Mouse (Mus musculus): Measurements from ENCODE around the gene Rchy1.
"Not testable (repeated sequence)": the region's sequence is repeated elsewhere in the genome, so short reads cannot be mapped to it uniquely, and the experiment has no call there.

Rchy1 gene

DNA sequence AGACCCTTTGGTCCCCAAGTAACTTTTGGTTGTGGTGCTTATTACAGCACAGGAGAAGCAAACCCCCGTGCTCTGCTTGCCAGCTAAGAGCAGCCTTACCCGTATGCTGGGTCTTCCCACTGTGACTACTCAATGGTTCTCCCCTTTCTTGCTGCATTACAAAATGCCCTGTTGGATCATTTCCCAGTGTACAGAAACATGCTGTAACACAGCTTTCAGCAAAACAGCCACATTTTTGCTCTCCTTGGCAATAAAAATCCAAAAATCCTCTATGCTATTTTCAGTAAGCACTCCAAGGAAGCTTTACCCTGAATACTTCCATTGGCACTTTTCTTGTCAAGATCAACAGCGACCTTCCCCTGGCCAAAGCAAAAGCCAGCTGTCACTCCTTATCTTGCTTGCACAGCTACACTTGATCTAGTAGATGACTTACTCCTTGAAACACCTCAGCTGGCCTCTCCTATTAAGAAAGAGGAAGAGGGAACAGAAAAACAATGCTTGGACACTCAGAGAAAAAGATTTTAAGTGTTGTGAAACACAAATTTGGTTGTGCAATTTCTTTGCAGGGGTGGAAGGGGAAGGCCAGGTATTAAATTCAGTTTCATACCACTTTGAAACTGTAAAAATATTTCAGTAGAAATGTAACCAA is 2.1 kb downstream of the Rchy1 start:
- DNase-seq (ENCODE audit: low spot score in 2 of 2): no peak

DNA sequence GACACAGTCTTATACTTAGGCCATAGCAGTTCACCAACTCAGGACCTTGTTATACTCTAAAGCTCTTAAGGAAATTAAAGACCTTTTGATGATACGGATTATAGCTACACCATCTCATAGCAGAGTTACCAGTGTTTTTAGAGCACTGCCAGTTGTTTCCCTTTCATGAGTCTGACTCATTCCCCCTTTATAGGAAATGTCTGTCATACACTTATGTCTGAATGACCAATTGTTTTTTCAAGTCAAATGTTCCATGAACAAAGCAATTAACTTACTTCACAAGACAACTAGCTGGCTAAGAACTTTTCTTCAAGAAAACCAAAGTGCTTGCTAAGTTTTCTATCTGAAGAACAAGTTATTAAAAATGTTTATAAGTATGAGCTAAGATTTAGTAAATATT is 2.9 kb downstream of the Rchy1 start:
- DNase-seq (ENCODE audit: low spot score in 2 of 2): no peak

DNA sequence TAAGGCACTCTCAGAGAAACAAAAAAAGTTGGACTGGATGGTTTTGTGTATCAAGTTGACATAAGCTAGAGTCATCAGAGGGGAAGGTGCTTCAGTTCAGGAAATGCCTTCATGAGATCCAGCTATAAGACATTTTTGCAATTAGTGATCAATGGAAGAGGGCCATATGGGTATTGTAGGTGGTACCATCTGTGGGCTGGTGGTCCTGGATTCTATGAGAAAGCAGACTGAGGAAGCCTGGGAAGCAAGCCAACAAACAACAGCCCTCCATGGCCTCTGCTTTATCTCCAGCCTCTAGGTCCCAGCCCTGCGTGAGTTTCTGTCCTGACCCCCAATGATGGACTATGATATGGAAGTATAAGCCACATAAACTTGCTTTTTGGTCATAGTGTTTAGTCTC is 3.8 kb downstream of the Rchy1 start:
- no peak for DNase-seq (ENCODE audit: low spot score in 2 of 2)

DNA sequence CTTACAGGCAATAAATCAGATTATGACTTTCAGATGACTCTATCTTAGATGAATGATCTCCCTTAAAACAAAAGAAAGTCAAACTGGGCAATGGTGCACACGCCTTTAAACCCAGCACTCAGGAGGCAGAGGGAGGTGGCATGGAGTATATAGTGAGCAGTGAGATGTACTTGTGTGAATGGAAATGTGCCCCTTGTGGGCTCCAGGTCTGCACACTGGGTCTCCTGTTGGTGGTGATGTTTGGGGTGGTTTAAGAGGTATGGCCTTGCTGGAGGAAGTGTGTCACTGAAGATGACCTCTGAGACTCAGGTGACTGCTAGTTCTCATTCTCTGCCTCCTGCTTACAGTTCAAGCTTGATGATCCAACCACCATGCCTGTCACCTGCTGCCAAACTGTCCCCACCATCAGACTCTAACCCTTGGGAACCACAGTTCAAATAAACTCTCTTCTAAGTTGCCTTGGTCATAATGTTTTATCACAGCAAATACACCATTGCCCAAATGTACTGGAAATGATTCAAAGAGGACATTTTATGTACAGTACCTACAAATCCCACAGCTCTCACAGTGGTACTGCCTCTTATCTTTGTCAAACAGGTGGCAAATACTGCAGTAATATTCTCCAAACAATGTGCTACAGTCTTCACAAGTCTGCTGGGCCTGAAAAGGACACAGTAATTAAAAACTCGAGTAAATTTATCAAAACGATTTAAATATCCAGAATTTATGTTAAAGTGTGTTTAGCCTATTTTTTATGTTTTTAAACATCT is 5.7 kb downstream of the Rchy1 start:
- DNase-seq (ENCODE audit: low spot score in 2 of 2): no peak

DNA sequence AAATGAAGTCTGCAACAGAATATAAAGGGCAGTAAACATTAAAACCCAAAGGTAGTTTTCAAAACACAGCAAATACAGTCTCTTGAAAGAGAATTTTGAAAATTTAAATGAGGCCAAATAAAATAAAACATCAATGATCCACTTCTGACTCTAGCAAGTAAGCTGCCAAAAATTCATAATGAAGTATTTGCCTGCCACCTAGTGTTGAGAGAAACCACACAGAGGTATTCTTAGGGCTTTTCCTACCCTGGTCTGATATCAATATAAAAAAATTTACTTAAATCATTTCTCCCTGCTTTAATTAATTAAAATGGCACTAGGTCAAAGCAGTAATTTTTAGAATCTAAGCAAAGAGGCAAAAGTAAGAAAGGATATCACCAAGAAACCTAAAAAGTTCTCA is 11.5 kb downstream of the Rchy1 start:
- DNase-seq (ENCODE audit: low spot score in 2 of 2): no peak

DNA sequence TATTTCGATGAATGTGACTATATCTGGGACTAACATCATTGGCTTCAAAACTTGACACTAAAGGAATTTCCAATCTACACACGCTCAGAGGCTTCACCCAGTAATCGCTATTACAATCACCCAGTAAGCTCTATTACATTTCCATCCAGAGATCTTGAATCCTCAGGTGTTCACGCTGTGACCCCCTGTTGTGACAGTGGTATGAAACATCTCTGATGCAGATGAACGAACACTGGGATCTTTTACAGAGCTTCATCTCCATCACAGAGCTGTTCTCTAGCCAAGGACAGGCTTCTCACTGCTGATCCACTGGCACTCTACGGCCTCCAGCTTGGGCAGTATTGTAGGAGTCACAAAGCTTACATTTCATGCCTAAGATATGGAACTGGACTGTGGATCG is 13.4 kb downstream of the Rchy1 start:
- DNase-seq (ENCODE audit: low spot score in 2 of 2): no peak

DNA sequence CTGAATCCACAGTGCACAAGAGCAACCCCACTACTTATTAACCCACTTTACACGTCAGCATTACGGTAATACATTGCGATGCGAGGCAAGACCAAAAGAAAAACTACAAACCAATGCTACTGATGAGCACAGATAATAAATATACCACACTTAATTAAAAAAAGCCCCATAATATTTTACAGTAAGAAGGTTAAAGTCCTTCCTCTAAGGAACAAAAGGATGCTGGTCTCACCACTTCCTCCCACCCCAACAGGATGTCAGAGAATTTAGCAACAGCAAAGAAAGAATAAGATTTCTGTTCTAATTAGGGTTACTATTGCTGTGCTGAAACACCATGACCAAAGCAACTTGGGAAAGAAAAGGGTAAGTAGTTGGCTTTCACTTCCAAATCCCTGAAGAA is 15.9 kb downstream of the Rchy1 start:
- DNase-seq (ENCODE audit: low spot score in 2 of 2): no peak

DNA sequence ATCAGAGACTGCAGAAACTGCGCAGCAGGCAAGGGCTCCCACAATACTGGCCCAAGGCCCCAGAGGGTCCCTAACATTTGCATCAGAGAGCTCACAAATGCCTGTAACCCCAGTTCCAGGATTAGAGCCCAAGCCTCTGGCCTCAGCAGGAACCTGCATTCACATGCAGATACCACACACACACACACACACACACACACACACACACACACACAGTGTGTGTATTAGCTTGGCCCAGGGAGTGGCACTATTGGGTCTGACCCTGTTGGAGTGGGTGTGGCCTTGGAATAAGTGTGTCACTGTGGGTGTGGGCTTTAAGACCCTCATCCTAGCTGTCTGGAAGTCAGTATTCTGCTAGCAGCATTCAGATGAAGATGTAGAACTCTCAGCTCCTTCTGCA is 17.3 kb downstream of the Rchy1 start:
- not testable (repeated sequence) for DNase-seq (ENCODE audit: low spot score in 2 of 2)

DNA sequence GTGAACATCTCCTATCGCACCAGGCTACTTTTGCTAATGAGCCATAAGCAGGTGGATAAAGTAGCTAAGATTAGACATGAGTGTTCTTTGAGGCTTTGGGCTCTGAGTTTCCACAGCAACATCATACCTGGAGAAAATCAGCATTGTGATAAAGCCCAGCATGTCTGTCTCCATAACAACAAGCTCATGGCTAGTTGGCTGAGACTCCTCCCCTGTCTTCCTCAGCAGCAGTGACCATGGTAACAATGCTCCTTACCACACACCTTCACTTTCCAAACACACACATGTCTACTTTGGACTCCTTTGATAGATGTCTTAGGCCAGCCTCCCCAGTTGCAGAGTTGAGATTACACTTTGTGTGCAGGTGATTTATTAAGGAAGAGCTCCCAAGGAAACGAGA is 49.6 kb downstream of the Rchy1 start:
- DNase-seq (ENCODE audit: low spot score in 2 of 2): no peak

DNA sequence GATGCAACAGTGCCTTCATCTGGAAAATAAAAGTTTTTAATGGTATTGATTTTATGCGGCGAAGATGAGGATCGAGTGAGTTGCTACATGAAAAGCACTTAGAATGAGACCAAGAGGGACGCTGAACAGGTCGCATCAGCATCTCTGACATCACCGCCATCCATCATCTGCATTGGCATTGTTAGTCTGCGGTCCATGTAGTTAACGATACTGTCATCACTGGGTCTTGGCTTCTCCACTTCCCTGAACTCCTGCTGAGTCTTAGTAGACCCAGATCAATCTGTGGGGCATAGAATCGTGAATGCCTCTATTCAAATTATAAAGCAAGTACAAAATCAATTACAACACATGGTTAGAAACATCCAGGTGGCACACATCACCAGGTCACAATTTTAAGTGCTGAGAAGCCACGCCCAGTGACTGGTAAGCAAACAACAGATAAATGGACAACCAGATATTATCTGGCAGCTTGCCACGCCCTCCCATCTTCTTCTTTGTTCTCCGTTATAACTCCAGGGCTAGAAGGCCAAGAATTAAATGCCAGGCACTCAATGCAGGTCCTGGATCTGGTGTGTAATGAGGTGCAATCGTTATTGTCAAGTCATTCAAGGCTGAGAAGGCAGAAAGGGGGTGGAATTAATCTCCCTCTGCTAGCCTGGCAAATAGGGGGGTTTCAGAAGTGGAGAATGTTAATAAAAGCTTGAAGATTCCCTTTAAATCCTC is 51.3 kb downstream of the Rchy1 start:
- DNase-seq (ENCODE audit: low spot score in 2 of 2): no peak

DNA sequence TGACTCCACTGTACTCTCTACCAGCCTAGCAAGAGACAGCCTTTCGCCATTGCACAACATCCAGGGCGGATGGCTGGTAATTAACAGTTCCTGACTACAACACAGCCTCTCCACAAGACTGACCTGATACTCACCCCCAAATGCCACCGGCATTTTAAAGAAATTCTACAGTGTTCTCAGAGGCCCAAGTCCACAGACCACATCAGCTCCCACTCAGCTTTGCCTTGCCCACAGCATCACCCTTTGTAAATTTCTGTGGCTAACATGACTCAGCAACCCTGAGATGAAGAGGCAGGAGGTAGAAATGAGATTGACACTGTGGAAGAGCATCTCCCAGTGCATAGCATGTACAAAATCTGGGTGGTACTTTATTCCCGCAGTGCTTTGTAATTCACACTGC is 52.3 kb downstream of the Rchy1 start:
- no peak for DNase-seq (ENCODE audit: low spot score in 2 of 2)

DNA sequence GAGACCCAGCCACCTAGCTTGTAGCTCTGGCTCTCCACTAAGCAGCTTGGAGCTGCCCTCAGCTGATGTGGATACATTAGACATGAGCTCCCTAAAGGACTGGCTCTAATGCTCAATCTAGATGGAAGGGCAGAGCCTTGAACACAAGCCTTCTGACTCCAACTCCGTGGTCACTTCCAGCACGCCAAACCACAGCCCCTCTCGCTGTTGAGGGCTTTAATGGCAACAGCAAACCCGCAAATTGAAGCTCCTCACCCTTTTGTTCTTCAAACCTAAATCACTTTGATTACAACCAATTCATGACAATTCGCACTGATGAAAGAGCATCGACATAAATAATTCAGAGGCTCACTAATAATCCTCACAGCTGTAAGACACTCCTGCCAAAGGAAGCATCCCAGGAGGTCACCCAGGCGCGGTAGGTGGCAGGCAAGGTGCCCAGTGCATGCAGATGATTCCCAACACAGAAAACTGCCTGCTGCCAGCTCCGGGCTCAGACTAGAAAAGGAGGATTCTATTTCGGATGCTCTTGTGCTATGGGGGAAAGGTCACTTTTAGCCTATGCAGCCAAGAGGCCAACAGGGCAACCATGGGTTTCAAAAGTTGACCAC is 53.8 kb downstream of the Rchy1 start:
- DNase-seq (ENCODE audit: low spot score in 2 of 2): no peak

All from frontal cortex, postnatal 25 days (tissue).